Mouse (Mus musculus) embryonic facial prominence, embryonic 12.5 days (tissue): ENCODE data around the gene Taar8b. TPM values are rescaled to one million over a fixed set of nuclear protein-coding genes. Genes with fewer than 3 reads are reported as not detected.
A peak's percentile ranks its signal among the peaks of the same experiment; 100 is the strongest.
"Not testable (repeated sequence)": the region's sequence is repeated elsewhere in the genome, so short reads cannot be mapped to it uniquely, and the experiment has no call there.

Experiments
- ATAC-seq: fragments of 200-750 bp; cut with Nextera tagmentation; 2 replicates; pipeline ENCODE4 v1.8.0; 2017; ENCODE audit not compliant: insufficient number of reproducible peaks, insufficient read depth, low FRiP score, low TSS enrichment
- H3K27ac ChIP-seq: fragments of 300-500 bp; sonication (generic); 2 replicates; pipeline ENCODE4 v1.5.1; 2016; ENCODE audit warnings: mild to moderate bottlenecking
- H3K27me3 ChIP-seq: fragments of 300-500 bp; sonication (generic); 2 replicates; pipeline ENCODE4 v1.6.1; 2016; ENCODE audit warnings: mild to moderate bottlenecking, moderate library complexity
- H3K36me3 ChIP-seq: fragments of 300-500 bp; sonication (generic); 2 replicates; pipeline ENCODE4 v1.6.1; 2016; ENCODE audit warnings: mild to moderate bottlenecking
- H3K4me1 ChIP-seq: fragments of 300-500 bp; sonication (generic); 2 replicates; pipeline ENCODE4 v1.6.1; 2016
- H3K4me2 ChIP-seq: fragments of 300-500 bp; sonication (generic); replicated peaks from 2 replicates; pipeline ENCODE4 v1.6.1; 2016; ENCODE audit warnings: mild to moderate bottlenecking, moderate library complexity
- H3K4me3 ChIP-seq: fragments of 300-500 bp; sonication (generic); 2 replicates; pipeline ENCODE4 v1.5.1; 2016; ENCODE audit warnings: mild to moderate bottlenecking
- H3K9ac ChIP-seq: fragments of 300-500 bp; sonication (generic); 2 replicates; pipeline ENCODE4 v1.6.1; 2016; ENCODE audit warnings: mild to moderate bottlenecking, moderate library complexity
- H3K9me3 ChIP-seq: fragments of 300-500 bp; sonication (generic); 2 replicates; pipeline ENCODE4 v1.6.1; 2016; ENCODE audit warnings: mild to moderate bottlenecking, moderate library complexity
- WGBS: fragments of 180-500 bp; shearing (Covaris S2); methylation state at CpG from one replicate; pipeline ENCODE4 v1.1.7; 2016; 5-methylcytosine and 5-hydroxymethylcytosine counted together
- polyA plus RNA-seq: library from polyadenylated mRNA; unstranded; fragments of >200 nt; fragmentation: Nextera tagmentation; extraction: Ambion mirVana; gene quantifications from 2 replicates; pipeline ENCODE4 v1.2.1, GENCODE M21; 2016

Taar8b gene
- not detected in 2 replicates for polyA plus RNA-seq

GRCm38 (mm10) chr10:24092194-24092593 lies at the start of gene Taar8b:
TSS of gene Taar8b (minus strand) at chr10:24092294.
- H3K27me3 ChIP-seq = no peaks in the 10 kb centered on the region
- no peak within 1 kb of the TSS for H3K4me3 ChIP-seq
- H3K9me3 ChIP-seq = no peaks in the 10 kb centered on the region
- no peak within 1 kb of the TSS for H3K4me2 ChIP-seq
- H3K9ac ChIP-seq = no peak within 1 kb of the TSS
- no peak within 1 kb of the TSS for H3K27ac ChIP-seq
- 70% methylated on average over 2 of the region's 2 CpGs for WGBS
- no peaks in the 10 kb centered on the region for H3K36me3 ChIP-seq
- H3K4me1 ChIP-seq = no peaks in the 10 kb centered on the region
- ATAC-seq = no peak

- H3K27ac ChIP-seq = no peak overlapping the region
- no peak overlapping the region for H3K4me3 ChIP-seq
- no peak for ATAC-seq
- no peak overlapping the region for H3K9ac ChIP-seq
- H3K4me1 ChIP-seq = no peaks in the 10 kb centered on the region
- no peaks in the 10 kb centered on the region for H3K9me3 ChIP-seq
- H3K4me2 ChIP-seq = no peak overlapping the region
- H3K36me3 ChIP-seq = no peaks in the 10 kb centered on the region
- WGBS = 80% methylated on average over 2 of the region's 2 CpGs
- no peaks in the 10 kb centered on the region for H3K27me3 ChIP-seq
Measured at GRCm38 (mm10) chr10:24138623-24139261, 46.6 kb upstream of the Taar8b start.

GRCm38 (mm10) chr10:24134071-24134645 lies 42.1 kb upstream of the Taar8b start:
- no peaks in the 10 kb centered on the region for H3K9me3 ChIP-seq
- WGBS = 60% methylated on average over 7 of the region's 7 CpGs
- no peak overlapping the region for H3K4me2 ChIP-seq
- H3K36me3 ChIP-seq = no peaks in the 10 kb centered on the region
- no peak overlapping the region for H3K9ac ChIP-seq
- H3K4me1 ChIP-seq = peaks cover 7% of the 10 kb centered on the region; the same call in 1 of the 2 replicates
- H3K27me3 ChIP-seq = no peaks in the 10 kb centered on the region
- H3K4me3 ChIP-seq = no peak overlapping the region
- no peak overlapping the region for H3K27ac ChIP-seq
- no peak for ATAC-seq

GRCm38 (mm10) chr10:24133132-24133531 lies 41.0 kb upstream of the Taar8b start:
- WGBS = 37% methylated on average over 2 of the region's 2 CpGs
- H3K27ac ChIP-seq = no peak overlapping the region
- H3K9me3 ChIP-seq = no peaks in the 10 kb centered on the region
- no peak overlapping the region for H3K9ac ChIP-seq
- H3K4me1 ChIP-seq = peaks cover 7% of the 10 kb centered on the region; the same call in 1 of the 2 replicates
- H3K4me3 ChIP-seq = no peak overlapping the region
- H3K27me3 ChIP-seq = no peaks in the 10 kb centered on the region
- H3K4me2 ChIP-seq = no peak overlapping the region
- no peaks in the 10 kb centered on the region for H3K36me3 ChIP-seq
- no peak for ATAC-seq

DNA sequence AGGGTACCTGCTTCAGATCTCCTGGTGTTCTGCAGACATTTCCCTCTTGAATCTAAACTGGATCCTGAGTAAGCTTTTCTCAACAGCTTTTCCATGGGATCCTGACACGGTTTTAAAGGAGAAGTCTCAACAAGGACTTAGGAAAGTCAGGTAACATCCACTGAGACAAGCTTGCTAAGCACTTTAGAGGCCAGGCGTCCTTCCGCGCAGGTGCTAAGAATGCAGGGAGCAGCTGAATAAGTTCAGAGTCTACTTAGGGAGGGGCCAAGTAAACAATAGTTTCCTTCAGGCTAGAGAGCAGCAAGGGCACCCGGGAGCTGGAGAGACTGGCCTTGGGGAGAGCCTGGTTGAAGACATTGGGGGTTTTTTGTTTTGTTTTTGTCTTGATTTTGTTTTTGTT lies 40.2 kb upstream of the Taar8b start:
- H3K4me1 ChIP-seq = peaks cover 7% of the 10 kb centered on the region; the same call in 1 of the 2 replicates
- ATAC-seq = no peak
- H3K27me3 ChIP-seq = no peaks in the 10 kb centered on the region
- no peaks in the 10 kb centered on the region for H3K9me3 ChIP-seq
- no peak overlapping the region for H3K9ac ChIP-seq
- WGBS = 9% methylated on average over 5 of the region's 5 CpGs
- H3K4me2 ChIP-seq = no peak overlapping the region
- no peaks in the 10 kb centered on the region for H3K36me3 ChIP-seq
- no peak overlapping the region for H3K4me3 ChIP-seq
- H3K27ac ChIP-seq = no peak overlapping the region

- H3K27me3 ChIP-seq = no peaks in the 10 kb centered on the region
- H3K27ac ChIP-seq = no peak overlapping the region
- no peak overlapping the region for H3K9ac ChIP-seq
- H3K9me3 ChIP-seq = no peaks in the 10 kb centered on the region
- 21% methylated on average over 9 of the region's 9 CpGs for WGBS
- H3K4me2 ChIP-seq = peak overlapping the region; percentile 36
- peaks cover 7% of the 10 kb centered on the region; the same call in 1 of the 2 replicates for H3K4me1 ChIP-seq
- no peak overlapping the region for H3K4me3 ChIP-seq
- ATAC-seq = no peak
- H3K36me3 ChIP-seq = no peaks in the 10 kb centered on the region
Measured at GRCm38 (mm10) chr10:24131451-24132262, 39.6 kb upstream of the Taar8b start.

GRCm38 (mm10) chr10:24111116-24111778 lies 19.2 kb upstream of the Taar8b start:
- Histone ChIP-seq H3K4me2 (no peak overlapping the region), H3K4me3 (no peak overlapping the region), H3K4me1 (no peaks in the 10 kb centered on the region), H3K9ac (no peak overlapping the region), H3K36me3 (no peaks in the 10 kb centered on the region), H3K27me3 (no peaks in the 10 kb centered on the region), H3K9me3 (0 out of 2 replicates have a peak, but pooled peaks cover 5% of the 10 kb centered on the region), H3K27ac (no peak overlapping the region)
- no peak for ATAC-seq
- WGBS = 51% methylated on average over 6 of the region's 6 CpGs

GRCm38 (mm10) chr10:24109434-24109833 lies 17.3 kb upstream of the Taar8b start, which contains the start of gene Taar9:
TSS of gene Taar9 (minus strand) at chr10:24109534.
- not testable (repeated sequence) for H3K36me3 ChIP-seq, ATAC-seq
- 80% methylated on average over 8 of the region's 8 CpGs for WGBS

DNA sequence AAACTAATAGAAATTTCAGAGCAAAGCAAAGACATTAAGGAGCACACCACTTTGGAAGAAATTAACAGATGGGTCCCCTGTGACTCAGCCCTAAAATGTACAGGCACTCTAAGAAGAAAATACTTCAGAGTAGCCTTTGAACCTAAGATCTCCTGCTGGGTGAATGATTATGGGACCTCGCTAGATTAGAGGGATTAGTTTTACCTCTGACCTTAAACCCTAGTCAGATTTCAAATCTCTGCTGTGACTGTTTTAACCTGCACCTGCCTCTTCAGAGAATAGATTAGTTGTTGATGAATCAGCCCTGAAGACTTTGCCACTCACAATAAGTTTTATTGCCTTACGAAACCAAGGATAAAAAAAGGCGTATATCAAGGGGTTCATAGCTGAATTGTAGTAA lies 16.1 kb upstream of the Taar8b start:
- Histone ChIP-seq H3K9ac (no peak overlapping the region), H3K4me3 (no peak overlapping the region), H3K27me3 (no peaks in the 10 kb centered on the region), H3K9me3 (no peaks in the 10 kb centered on the region), H3K4me1 (no peaks in the 10 kb centered on the region), H3K36me3 (no peaks in the 10 kb centered on the region), H3K27ac (no peak overlapping the region), H3K4me2 (no peak overlapping the region)
- WGBS = 61% methylated on average over 3 of the region's 3 CpGs
- ATAC-seq = no peak

More at GRCm38 (mm10) chr10:24109434-24109833, 17.3 kb upstream of the Taar8b start, which contains the start of gene Taar9:
- not testable (repeated sequence) for H3K4me1 ChIP-seq, H3K4me3 ChIP-seq, H3K9me3 ChIP-seq, H3K4me2 ChIP-seq, H3K27me3 ChIP-seq, H3K9ac ChIP-seq, H3K27ac ChIP-seq

DNA sequence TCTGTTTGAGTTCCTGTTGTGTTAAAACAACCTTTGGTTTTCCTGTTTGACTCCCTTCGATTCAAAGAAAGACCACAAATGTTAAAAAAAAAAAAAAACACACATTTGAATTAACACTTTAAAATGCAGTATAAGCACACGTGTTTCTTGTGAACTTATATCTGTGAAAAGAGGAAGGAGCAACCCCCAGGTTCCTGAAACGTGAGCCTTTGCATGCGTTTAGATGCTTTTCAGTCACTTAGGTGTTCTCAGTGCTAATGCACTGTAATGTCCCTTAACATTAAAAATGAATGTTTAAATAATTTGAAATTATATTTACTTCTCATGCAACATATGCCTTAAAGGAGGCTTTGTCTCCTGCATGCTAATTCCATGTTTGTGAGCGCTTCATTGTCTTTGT lies 15.7 kb upstream of the Taar8b start:
- Histone ChIP-seq H3K4me3 (no peak overlapping the region), H3K27ac (no peak overlapping the region), H3K9me3 (no peaks in the 10 kb centered on the region), H3K4me1 (no peaks in the 10 kb centered on the region), H3K4me2 (no peak overlapping the region), H3K36me3 (no peaks in the 10 kb centered on the region), H3K27me3 (no peaks in the 10 kb centered on the region), H3K9ac (no peak overlapping the region)
- 60% methylated on average over 5 of the region's 5 CpGs for WGBS
- ATAC-seq = no peak

DNA sequence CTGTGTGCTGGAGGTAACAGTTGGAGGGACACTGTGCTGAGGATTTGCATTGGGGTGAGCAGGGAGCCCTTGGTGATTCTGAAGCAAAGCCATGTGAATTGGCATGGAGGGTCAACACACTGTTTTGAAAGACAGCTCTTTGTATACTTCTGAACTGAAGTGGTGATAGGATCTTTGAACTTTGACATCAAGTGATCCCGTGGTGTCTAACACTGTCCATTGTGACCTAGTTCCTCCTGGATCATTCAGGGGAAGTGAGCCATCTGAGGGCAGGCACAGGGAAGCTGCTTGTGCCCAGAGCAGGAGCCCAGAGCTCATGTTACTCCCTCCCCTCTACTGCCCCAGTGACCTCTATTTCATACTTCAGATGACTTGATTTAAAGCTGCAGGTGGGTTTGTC lies 11.2 kb upstream of the Taar8b start:
- not testable (repeated sequence) for H3K27ac ChIP-seq, H3K9ac ChIP-seq, H3K36me3 ChIP-seq, H3K27me3 ChIP-seq, H3K9me3 ChIP-seq, H3K4me1 ChIP-seq, H3K4me2 ChIP-seq, ATAC-seq, H3K4me3 ChIP-seq
- 17% methylated on average over 1 of the region's 1 CpGs for WGBS
